Mouse (Mus musculus) ZHBTc4 (cell line): ENCODE data around the gene Fat1.
A peak's percentile ranks its signal among the peaks of the same experiment; 100 is the strongest.

ENCODE experiments used
- DNase-seq: peaks from one replicate; pipeline ENCODE4 v3.0.0-alpha.2; 2011; ENCODE audit warnings: low read depth, low spot score

The Fat1 gene

DNA sequence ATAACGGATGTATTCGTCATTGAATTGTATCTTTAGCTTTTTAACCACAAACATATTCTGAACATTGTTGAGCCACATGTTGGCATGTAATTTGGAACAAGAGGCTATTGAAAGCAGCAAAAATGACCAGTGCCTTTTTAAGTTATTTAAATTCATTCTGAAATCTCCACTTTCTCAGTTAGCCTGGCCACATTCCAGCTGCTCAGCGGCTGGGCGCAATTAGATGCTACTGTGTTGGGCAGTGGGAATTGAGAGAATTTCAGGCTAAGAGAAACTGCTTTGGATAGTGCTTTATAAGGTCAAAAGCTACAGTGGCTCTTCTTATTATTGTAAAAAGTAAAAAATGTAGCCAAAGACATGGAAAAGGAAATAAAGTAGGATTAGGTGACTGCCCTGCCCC is 67.4 kb downstream of the Fat1 start:
- DNase-seq = no peak

DNA sequence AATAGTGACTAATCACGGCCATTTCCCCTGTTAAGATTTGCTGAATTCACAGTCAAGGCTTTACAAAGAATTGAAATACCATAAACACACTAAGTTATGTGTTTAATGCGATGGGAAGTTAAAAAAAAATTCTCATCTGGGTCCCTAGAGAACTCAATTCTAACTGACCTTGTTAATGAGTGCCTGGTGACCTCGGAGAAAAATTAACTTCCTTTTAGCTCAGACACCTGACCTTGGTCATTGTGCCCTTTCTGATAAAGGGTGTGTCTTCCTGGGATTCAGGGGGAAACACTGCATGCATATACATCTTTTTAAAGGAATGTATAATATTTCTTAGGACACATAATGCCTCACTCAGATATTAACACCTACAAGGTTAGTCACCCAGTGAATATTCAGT is 68.8 kb downstream of the Fat1 start:
- no peak for DNase-seq

DNA sequence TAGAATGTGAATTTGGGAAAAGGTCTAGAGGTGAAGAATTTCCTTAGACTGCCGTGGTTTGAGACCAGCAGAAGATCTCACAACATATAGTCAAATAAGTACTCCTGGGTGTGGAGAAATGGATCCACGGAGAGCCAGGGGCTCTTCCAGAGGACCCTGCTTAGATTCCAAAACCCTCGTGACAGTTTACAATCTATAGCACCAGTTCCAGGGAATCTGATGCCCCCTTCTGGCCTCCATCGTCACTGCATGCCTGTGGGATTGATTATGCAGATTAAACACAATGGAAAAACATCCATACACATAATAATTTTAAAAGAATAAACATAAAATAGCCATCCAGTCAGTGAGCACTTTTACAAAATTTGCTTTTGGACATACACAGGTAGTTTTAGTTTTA is 75.4 kb downstream of the Fat1 start:
- no peak for DNase-seq

DNA sequence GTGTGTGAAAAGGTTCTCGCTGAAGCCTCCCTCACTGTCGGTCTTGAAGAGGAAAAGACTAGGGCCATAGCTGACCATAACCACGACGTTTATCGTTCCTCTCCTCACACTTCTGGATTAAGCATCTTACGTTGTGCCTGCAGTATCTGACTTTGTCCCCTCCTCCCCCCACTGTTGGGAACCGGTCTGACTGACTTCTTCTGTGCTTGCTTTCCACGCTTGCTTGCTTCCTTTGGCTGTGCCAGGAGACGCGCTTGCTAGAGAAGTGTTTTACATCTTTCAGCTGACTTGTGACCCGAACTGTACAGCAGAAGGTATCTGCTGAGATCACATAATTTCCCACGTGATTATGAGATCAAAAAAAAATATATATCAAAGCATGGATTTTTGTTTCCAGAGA is 76.5 kb downstream of the Fat1 start:
- DNase-seq = no peak

DNA sequence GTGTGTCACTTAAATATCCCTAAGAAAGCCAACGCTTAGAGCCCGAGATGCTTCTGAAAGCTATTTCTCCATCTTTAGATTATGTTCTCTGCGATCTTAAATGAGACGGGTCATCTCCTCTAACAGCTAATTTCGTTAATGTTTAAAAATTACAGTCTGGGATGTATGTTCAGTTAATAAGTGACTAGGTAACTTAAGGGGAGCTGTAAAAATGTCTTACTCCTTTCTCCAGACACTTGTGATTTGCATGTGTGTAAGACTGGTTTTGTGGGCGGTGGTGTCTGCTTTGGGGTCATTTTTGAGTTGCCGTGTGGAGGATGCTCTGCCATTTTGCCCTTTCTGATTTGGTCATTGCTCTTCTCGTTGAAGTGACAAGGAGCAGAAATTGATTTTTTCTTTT is 78.6 kb downstream of the Fat1 start:
- no peak for DNase-seq

DNA sequence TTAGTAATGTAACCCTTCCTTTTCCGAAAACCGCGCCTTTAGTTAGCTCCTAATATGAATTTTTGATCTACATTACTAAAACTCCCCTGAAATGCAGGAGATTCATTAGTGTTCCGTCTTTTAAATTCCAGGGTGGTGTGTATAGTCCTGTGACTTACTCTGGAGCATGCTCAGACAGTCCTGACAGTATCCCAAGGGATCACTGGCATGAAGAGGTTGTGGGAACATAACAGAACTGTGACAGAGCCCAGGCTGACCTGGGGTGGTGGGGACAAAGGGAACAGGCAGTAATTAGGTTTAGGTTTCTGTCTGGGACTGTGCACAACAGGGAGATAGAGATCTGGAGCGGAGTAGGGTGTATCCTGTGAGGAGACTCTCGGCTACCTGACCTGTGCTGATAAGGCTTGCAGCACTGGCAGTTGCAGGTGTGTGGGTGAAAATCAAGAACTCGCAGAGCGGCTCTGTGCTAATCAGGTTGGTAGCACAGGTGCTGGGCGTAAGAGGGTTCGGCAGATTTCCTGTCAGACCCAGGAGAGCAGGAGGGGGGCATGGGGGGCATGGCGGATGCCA is 79.3 kb downstream of the Fat1 start:
- DNase-seq = no peak

DNA sequence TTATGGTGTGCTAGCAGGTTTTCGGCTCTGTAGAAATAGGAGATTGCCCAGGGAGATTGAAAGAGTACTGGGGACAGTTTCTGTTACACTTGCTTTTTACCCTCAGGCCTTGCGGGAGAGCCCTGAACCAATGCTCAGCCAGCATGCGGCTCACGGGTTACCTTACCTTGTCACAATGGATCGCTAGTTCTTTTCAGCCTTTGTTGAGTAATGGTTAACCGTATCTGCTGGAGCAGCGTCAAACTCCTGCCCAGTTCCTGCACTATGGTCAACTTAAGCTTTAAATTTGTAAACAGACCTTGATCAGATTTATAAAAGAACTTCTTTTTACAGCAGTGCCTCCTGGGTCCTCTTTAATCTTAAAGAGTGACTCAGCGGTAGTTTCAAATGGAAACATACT is 80.6 kb downstream of the Fat1 start:
- no peak for DNase-seq

DNA sequence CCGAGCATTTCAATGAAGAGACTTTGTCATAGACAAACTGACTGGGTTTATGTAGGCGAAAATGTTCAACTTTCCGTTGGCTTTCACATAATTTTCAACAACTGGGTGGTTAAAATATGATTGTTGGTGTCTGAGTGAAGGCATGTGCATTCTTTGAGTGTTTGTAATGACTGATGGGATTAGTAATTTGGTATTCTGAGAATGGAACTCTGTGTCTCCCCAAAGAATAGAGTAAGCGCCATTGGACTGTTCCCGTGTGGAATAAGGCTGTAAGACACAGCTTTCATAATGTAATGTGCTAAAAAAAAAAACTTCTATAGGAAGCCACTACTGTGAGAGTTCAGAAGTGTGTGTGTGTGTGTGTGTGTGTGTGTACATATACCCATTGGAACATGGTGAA is 84.0 kb downstream of the Fat1 start:
- no peak for DNase-seq

DNA sequence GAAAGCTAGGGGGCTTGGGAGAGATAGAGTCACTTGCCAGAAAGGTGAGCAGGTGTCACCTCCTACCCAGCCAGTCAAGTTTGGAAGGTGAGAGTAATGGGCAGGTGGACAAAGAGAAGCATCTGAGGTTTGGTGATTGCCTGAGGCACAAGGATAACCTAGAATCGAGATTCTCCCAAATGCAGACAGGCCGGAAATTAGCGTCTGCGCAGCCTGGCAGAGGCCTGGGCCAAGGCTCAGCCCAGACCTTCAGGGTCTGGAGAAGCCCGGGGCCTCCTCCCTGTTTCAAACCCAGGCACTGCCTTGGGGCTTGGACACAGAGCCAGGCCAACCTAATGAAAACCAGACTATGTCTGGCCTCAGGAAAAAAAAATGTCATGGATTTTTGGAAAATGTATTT is 85.9 kb downstream of the Fat1 start:
- no peak for DNase-seq

DNA sequence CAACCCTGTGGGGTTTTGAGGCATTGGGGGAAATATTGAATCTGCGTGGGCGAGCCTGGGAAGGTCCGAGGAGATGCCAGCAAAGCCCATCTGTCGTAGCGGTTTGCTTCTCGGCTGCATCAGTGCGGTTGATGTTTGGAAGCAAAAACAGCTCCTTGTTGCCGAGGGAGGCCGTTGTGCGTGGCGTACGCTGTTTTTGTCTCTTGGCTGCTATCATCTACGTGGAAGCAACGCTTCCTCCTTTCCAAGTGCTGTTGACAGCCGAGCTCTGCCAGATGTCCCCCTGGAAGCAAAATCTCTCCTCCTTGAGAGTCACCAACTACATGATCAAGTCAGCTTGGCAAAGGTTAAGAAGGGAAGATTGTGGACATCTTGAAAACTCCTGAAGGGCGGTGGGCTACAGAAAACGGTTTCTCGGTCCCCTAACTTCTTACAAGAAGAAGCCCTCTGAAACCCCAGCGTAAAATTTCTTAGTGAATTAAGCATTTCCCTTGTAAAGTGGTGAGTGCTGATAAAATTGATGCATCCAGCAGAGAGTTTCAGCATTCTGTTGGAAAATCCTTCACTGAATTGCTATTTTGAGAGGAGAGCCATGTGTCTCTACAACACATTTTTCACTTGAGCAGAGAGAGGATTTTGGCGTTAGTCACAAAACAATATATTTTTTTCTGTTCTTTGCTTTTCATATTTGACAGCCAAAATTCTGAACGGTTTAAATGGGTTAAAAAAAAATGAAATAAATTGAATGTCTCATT is 86.8 kb downstream of the Fat1 start:
- no peak for DNase-seq

DNA sequence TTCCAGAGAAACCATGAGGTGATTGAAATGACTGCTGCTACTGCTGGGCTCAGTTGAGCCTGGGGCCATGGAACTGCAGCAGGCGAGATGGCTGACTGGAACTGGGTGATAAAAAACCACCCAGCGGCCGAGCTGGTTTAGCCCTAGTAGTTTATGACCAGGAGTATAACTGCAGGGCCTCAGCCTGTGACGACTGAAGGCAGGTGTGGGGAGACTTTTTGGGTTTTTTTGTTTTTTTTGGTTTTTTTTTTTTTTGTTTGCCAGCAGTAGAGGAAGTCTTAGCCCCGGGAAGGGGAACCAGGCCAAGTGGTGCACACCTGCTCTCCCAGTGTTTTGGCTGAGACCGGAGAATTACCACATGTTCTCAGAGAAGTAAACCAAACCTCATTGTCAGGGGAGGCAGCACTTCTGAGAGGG is 92.8 kb downstream of the Fat1 start:
- DNase-seq = no peak

DNA sequence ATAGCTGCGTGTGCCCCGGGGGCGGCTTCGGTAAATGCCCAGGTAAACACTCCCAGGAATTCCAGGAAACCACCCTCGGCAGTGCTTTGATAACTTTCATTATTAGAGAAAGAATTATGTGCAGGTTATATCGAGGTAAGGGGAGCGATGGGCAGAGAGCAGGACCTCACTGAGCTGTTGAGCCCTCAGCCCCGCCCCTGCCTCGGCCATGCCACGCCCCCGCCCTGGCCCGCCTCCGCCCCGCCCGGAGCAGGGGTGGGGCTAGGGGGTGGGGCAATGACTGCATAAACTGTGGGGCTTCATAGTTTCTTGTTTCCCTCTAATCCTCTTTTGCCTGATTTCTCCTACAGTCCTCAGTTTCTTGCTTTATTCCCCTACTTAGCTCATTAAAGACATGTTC is 103.1 kb downstream of the Fat1 start:
- peak; percentile 73 for DNase-seq

DNA sequence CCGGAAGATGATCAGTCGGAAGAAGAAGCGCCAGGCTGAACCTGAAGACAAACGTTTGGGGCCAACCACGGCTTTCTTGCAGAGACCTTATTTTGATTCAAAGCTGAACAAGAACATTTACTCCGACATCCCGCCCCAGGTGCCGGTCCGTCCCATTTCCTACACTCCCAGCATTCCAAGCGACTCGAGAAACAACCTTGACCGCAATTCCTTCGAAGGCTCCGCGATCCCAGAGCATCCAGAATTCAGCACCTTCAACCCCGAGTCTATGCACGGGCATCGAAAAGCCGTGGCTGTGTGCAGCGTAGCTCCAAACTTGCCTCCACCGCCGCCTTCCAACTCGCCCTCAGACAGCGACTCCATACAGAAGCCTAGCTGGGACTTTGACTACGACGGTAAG is 108.9 kb downstream of the Fat1 start:
- peak; percentile 45 for DNase-seq

DNA sequence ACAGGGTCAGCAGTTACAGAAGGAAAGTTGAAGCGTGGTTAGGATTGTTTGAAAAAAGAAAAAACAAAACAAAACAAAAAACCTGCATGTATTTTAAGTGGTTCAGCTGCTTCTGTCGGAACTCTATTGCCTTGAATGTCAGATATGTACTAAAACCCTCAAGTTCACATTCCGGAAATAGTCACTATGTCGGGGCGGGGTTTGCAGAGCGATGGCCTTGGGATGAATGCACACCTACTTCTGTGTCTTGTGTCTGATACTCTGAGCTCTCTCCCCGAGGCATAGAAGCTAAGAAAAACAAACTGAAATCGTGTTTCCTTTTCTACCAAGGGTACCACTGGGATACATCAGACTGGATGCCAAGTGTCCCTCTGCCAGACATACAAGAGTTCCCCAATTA is 115.2 kb downstream of the Fat1 start:
- DNase-seq = peak; percentile 54

DNA sequence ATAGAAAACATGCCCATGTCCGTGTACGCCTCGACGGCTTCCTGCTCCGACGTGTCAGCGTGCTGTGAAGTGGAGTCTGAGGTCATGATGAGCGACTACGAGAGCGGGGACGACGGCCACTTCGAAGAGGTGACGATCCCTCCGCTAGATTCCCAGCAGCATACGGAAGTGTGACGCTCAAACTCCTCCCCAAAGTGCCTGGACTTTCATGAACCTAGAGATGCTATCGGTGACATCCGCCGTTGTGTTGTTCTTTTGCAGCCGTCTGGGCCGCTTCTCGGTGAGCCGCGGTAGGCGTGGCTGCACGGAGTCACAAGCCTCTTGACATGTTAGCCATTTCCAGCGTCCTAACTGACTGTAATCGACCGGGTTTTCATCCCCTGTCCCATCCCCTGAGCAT is 116.0 kb downstream of the Fat1 start:
- peak; percentile 80 for DNase-seq

DNA sequence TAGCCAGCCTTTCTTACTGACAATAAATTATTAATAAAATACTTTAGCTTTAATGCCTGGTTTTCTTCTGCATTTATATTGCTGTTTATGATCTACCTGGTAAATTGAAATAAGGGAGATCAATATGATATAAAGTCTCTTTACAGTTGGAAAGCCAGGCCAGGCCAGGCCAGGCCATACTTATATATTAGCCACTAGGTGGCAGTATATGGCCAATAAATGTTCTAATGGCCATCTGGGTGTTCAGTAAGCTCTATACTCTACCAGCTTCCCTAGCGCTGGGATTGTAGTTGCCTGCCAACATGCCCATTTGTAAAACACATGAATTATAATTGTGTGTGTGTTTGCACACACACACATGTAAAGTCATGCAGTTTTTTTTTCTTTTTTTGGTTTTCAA is 117.0 kb downstream of the Fat1 start:
- DNase-seq = peak; percentile 75

DNA sequence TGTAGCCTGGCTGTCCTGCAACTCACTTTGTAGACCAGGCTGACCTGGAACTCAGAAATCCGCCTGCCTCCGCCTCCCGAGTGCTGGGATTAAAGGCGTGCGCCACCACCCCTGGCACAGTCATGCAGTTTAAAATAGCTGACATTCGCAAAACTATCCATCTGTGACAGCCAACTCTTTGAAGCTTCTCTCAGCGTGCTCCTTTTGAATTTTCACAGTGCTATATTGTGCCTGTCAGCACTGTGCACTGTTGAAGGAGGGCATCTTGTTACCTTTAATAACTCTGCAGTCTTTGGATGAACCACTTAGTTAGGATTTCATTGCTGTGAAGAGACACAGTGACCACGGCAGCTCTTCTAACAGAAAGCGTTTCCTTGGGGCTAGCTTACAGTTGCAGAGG is 117.4 kb downstream of the Fat1 start:
- DNase-seq = no peak

DNA sequence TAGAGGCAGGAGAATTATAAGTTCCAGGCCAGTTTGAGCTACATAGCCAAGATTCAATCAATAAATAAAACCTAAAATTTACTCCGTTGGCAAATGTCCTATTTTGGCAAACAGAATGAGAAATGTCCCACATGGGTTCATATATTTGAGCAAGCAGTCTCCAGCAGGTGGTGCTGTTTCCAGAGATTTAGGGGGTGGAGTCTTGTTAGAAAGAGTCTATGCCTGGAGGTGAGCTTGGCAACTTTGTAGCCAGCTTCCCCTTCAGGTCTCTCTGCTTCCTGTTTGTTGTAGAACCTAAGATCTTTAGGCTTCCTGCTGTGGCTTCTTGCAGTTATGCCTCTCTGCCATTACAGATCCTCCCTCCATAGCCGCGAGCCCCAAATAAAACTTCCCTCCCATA is 120.3 kb downstream of the Fat1 start:
- peak; percentile 67 for DNase-seq

DNA sequence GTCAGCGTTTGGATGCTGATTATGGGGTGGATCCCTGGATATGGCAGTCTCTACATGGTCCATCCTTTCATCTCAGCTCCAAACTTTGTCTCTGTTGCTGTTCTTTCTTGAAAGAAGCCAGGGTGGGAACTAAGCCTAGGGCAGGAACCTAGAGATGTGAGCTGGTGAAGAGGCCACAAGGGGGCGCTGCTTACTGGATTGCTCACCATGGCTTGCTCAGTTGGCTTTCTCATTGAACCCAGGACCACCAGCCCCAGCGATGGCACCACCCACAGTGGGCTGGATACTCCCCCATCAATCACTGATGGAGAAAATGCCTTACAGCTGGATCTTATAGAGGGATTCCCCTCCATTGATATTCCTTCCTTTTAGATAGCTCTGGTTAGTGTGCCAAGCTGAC is 121.6 kb downstream of the Fat1 start:
- peak; percentile 75 for DNase-seq

DNA sequence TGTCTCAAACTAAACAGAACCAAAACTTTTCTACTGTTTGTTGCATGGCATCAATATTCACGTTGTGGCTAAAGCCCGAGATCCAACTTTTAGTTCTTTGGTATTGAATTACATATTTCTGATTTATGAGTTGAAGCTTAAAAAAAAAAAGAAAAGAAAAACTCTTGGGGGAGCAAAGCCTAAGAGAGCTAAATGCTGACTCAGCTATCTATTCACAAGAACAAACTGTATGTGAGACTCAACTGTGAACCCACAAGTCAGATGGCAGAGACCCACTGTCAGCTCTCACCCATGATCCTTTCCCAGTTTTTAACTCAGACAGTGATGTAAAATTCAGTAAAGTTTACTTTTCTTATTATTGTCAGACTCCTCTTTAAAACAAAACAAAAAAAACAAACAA is 124.8 kb downstream of the Fat1 start:
- no peak for DNase-seq

DNA sequence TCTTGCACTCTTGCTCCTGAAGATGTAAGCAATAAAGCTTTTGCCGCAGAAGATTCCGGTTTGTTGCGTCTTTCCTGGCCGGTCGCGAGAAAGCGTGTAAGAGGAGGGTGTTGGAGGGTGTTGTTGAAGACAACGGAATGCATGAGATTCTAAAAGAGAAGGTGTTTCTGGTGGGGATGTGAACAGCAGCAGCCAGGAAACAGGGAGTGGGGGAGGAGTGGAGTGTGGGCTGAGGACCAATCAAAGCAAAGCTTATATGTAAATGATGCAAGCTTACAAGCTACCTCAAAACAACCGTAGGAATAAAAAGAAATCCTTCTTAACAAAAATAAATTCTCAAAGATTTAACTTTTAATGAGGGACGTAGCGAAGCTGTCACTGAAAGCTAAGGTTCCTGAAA is 127.1 kb downstream of the Fat1 start:
- peak; percentile 56 for DNase-seq

DNA sequence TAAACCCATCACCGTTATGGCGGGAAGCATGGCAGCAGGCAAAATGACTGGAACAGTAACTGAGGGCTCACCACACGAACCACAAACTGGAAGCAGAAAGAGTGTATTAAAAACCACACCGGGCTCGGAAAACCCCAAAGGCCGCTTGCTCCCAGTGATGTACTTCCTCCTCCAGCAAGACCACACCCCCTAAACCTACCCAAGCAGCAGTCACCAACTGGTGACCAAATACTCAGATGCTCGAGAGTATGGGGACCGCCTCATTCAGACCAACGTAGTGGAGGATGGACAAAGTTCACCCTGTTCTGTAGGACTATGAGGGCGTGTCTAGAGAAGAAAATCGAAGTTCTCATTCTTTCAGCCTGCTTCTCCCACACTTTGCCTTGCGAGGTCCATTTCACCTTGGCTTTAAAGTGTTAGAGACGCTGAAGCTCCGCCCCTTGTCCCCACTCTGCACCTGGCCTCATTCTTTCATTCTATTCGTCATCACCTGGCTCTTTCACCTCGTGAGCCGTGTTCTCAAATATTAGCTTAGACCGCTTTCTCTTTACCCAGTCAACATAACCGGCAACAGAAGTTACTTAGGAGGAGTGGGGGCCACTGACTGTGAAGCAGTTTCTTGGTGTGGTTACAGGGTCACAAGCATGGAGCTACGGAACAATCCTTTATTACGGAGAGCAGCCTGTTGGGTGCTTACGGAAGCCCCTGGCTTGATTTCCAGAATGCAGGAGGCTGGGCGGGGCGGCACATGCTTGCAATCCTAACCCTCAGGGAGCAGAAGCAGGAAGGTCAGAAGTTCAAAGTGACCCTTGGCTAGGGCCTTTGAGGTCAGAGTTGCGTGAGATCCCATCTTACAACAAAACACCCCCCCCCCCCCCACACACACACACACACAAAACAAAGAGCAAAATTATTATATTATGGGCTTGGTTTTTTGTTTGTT is 128.0 kb downstream of the Fat1 start:
- DNase-seq = peak; percentile 91
